ENCODE assay signal across 8 mouse cellular contexts in genomic region chr8:64205321-64206023, GRCm38 (mm10). TPM values are rescaled to one million over a fixed set of nuclear protein-coding genes. Genes with fewer than 3 reads are reported as not detected.
A peak's percentile ranks its signal among the peaks of the same experiment; 100 is the strongest.
DNase-seq lines count a peak whose midpoint lies in the region; ATAC-seq lines count a peak whose summit lies in the region.

No protein-coding gene starts in this region.

- peak overlapping the region; percentile 62 for H3K9ac ChIP-seq in hindbrain, embryonic 12.5 days
- H3K9ac ChIP-seq in midbrain, embryonic 11.5 days (ENCODE audit: low read length) = peak overlapping the region; percentile 58
- peak overlapping the region; percentile 68 for H3K9ac ChIP-seq in stomach, embryonic 16.5 days (ENCODE audit: low read length)

- H3K36me3 ChIP-seq in hindbrain, embryonic 12.5 days = no peaks in the 10 kb centered on the region
- H3K36me3 ChIP-seq in limb, embryonic 10.5 days = no peaks in the 10 kb centered on the region
- H3K36me3 ChIP-seq in midbrain, embryonic 11.5 days (ENCODE audit: control insufficient read depth, insufficient read depth, low read length) = no peaks in the 10 kb centered on the region
- no peaks in the 10 kb centered on the region for H3K36me3 ChIP-seq in stomach, embryonic 16.5 days (ENCODE audit: control insufficient read depth, insufficient read depth, low read length)

- peak overlapping the region; percentile 64 for H3K4me3 ChIP-seq in hindbrain, embryonic 12.5 days
- peak overlapping the region; percentile 71 for H3K4me3 ChIP-seq in limb, embryonic 10.5 days
- peak overlapping the region; percentile 52 for H3K4me3 ChIP-seq in midbrain, embryonic 11.5 days (ENCODE audit: low read depth, low read length)
- peak overlapping the region; percentile 65 for H3K4me3 ChIP-seq in stomach, embryonic 16.5 days (replicated peaks; ENCODE audit: low read length)

- peak overlapping the region; percentile 82 for H3K4me2 ChIP-seq in hindbrain, embryonic 12.5 days (replicated peaks)
- H3K4me2 ChIP-seq in midbrain, embryonic 11.5 days = peak overlapping the region; percentile 87
- H3K4me2 ChIP-seq in stomach, embryonic 16.5 days (ENCODE audit: low read depth, low read length) = peak overlapping the region; percentile 100

- WGBS in hindbrain, embryonic 12.5 days = under 1% methylated on average over 61 of the region's 61 CpGs
- WGBS in limb, embryonic 10.5 days = under 1% methylated on average over 61 of the region's 61 CpGs
- WGBS in midbrain, embryonic 11.5 days = 0% methylated on average over 59 of the region's 61 CpGs
- WGBS in stomach, embryonic 16.5 days = under 1% methylated on average over 61 of the region's 61 CpGs

- H3K9me3 ChIP-seq in hindbrain, embryonic 12.5 days (replicated peaks) = no peaks in the 10 kb centered on the region
- no peaks in the 10 kb centered on the region for H3K9me3 ChIP-seq in limb, embryonic 10.5 days (replicated peaks)
- no peaks in the 10 kb centered on the region for H3K9me3 ChIP-seq in midbrain, embryonic 11.5 days (ENCODE audit: control insufficient read depth, low read length)
- H3K9me3 ChIP-seq in stomach, embryonic 16.5 days (replicated peaks; ENCODE audit: control insufficient read depth, low read length) = no peaks in the 10 kb centered on the region

- H3K4me1 ChIP-seq in hindbrain, embryonic 12.5 days = peaks cover 19% of the 10 kb centered on the region
- H3K4me1 ChIP-seq in limb, embryonic 10.5 days = peaks cover 31% of the 10 kb centered on the region
- H3K4me1 ChIP-seq in midbrain, embryonic 11.5 days (ENCODE audit: control insufficient read depth, insufficient read depth, low read length) = no peaks in the 10 kb centered on the region; the same call in none of the 2 replicates
- peaks cover 16% of the 10 kb centered on the region for H3K4me1 ChIP-seq in stomach, embryonic 16.5 days (ENCODE audit: control insufficient read depth, insufficient read depth, low read length)

- peak; percentile 90 for DNase-seq in heart, adult 11 months
- no peak for DNase-seq in heart, adult 8-10 months (ENCODE audit: low spot score)
- peak; percentile 83 for DNase-seq in cerebellum, adult 9-11 months
- DNase-seq in frontal cortex, postnatal 14 days (ENCODE audit: low spot score in 2 of 2) = peak; percentile 12 to 18
- DNase-seq in limb, embryonic 10.5 days (ENCODE audit: low spot score) = peak; percentile 64
- DNase-seq in midbrain, embryonic 11.5 days (ENCODE audit: low spot score, missing footprints) = peak; percentile 95

- peak; percentile 74 for ATAC-seq in hindbrain, embryonic 12.5 days (ENCODE audit: low FRiP score)
- peak; percentile 78 for ATAC-seq in midbrain, embryonic 11.5 days (ENCODE audit: low FRiP score)
- peak; percentile 50; the same call in 1 of the 2 replicates for ATAC-seq in stomach, embryonic 16.5 days (ENCODE audit: insufficient read depth, low FRiP score)

- H3K27ac ChIP-seq in hindbrain, embryonic 12.5 days = no peak overlapping the region
- peak overlapping the region; percentile 82 for H3K27ac ChIP-seq in limb, embryonic 10.5 days
- H3K27ac ChIP-seq in midbrain, embryonic 11.5 days (ENCODE audit: low read depth, low read length) = no peak overlapping the region
- no peak overlapping the region for H3K27ac ChIP-seq in stomach, embryonic 16.5 days (ENCODE audit: low read length)

- peaks cover 31% of the 10 kb centered on the region for H3K27me3 ChIP-seq in hindbrain, embryonic 12.5 days
- peaks cover 27% of the 10 kb centered on the region for H3K27me3 ChIP-seq in limb, embryonic 10.5 days (ENCODE audit: low read depth, poor library complexity, severe bottlenecking)
- H3K27me3 ChIP-seq in midbrain, embryonic 11.5 days (ENCODE audit: control insufficient read depth, insufficient read depth, low read length) = peaks cover 8% of the 10 kb centered on the region; the same call in 1 of the 2 replicates
- H3K27me3 ChIP-seq in stomach, embryonic 16.5 days (ENCODE audit: control insufficient read depth, insufficient read depth, low read length) = peaks cover 12% of the 10 kb centered on the region

RNA-seq across cellular contexts. Expression of gene Tll1, which starts 0.6 kb away (rescaled TPM):
- 1 to 10 TPM in 1 of 4 experiments, under 1 TPM in 3; 0.82 to 1.7 (median 0.92) TPM for total RNA-seq in heart, adult 8-10 months (2022)
- polyA plus RNA-seq in hindbrain, embryonic 12.5 days (2016; fragmentation: Nextera tagmentation; extraction: Ambion mirVana) = 2.3 and 3.0 TPM in 2 replicates
- 1.1 and 1.9 TPM in 2 replicates for polyA plus RNA-seq in limb, embryonic 10.5 days (2016; fragmentation: Nextera tagmentation; extraction: Ambion mirVana)
- polyA plus RNA-seq in midbrain, embryonic 11.5 days (2014; fragmentation: Nextera tagmentation; extraction: Ambion mirVana) = 0.89 and 0.99 TPM in 2 replicates
- polyA plus RNA-seq in stomach, embryonic 16.5 days (2015; fragmentation: Nextera tagmentation; extraction: Ambion mirVana) = 0.74 and 1.0 TPM in 2 replicates
